Mouse (Mus musculus): Measurements from ENCODE around the gene Kcnj14. TPM values are rescaled to one million over a fixed set of nuclear protein-coding genes. Genes with fewer than 3 reads are reported as not detected.

Kcnj14 gene
- total RNA-seq (2021) = under 1 TPM; 0.67 to 0.98 TPM

- no peak for DNase-seq
- intact Hi-C loops (cut with DNase I) = no loop called here
These were observed at the start of gene Kcnj14 for GRCm38 (mm10) chr7:45824598-45824997. Kcnj14 (minus strand) TSS chr7:45824782.

GRCm38 (mm10) chr7:45873061-45873947 is 48.7 kb upstream of the Kcnj14 start:
- intact Hi-C loops (cut with DNase I) = loop anchor here (1.0 to 2.0 kb wide), 2 partner anchors 24 to 135 kb away; no protein-coding TSS in a partner anchor

GRCm38 (mm10) chr7:45872624-45873023 is 48.0 kb upstream of the Kcnj14 start, which contains the start of gene Kdelr1:
Kdelr1 (plus strand) TSS chr7:45872772.
- DNase-seq = peak; percentile 91 to 93
- intact Hi-C loops (cut with DNase I) = loop anchor here (1.0 to 2.0 kb wide), 4 partner anchors 25 to 136 kb away; no protein-coding TSS in a partner anchor

More at GRCm38 (mm10) chr7:45873061-45873947, 48.7 kb upstream of the Kcnj14 start:
- DNase-seq = peak; percentile 67 to 81

GRCm38 (mm10) chr7:45870282-45871058 is 45.9 kb upstream of the Kcnj14 start:
- intact Hi-C loops (cut with DNase I) = no loop called here
- no peak for DNase-seq

- intact Hi-C loops (cut with DNase I) = loop anchor here (10.0 kb wide), 1 partner anchor 1055 kb away; no protein-coding TSS in a partner anchor
These were observed 45.2 kb upstream of the Kcnj14 start for GRCm38 (mm10) chr7:45869787-45870186.

GRCm38 (mm10) chr7:45869107-45869670 is 44.6 kb upstream of the Kcnj14 start:
- no peak for DNase-seq
- intact Hi-C loops (cut with DNase I) = loop anchor here (10.0 kb wide), 1 partner anchor 1056 kb away; no protein-coding TSS in a partner anchor

More at GRCm38 (mm10) chr7:45869787-45870186, 45.2 kb upstream of the Kcnj14 start:
- DNase-seq = peak in 1 of 2 experiments; percentile 10

GRCm38 (mm10) chr7:45867871-45868270 is 43.3 kb upstream of the Kcnj14 start:
- DNase-seq = no peak
- intact Hi-C loops (cut with DNase I) = loop anchor here (10.0 kb wide), 1 partner anchor 1057 kb away; no protein-coding TSS in a partner anchor

GRCm38 (mm10) chr7:45865925-45866910 is 41.6 kb upstream of the Kcnj14 start:
- peak; percentile 92 for DNase-seq
- intact Hi-C loops (cut with DNase I) = loop anchor here (2.0 to 10.0 kb wide), 2 partner anchors 35 to 1059 kb away; partner anchors contain the start of gene Grwd1

GRCm38 (mm10) chr7:45864435-45864834 is 39.9 kb upstream of the Kcnj14 start:
- no peak for DNase-seq
- intact Hi-C loops (cut with DNase I) = loop anchor here (2.0 to 10.0 kb wide), 2 partner anchors 34 to 1060 kb away; partner anchors contain the start of gene Grwd1

- DNase-seq = no peak
- intact Hi-C loops (cut with DNase I) = loop anchor here (10.0 kb wide), 1 partner anchor 1062 kb away; no protein-coding TSS in a partner anchor
These were observed 38.2 kb upstream of the Kcnj14 start for GRCm38 (mm10) chr7:45862804-45863203.

GRCm38 (mm10) chr7:45859008-45859407 is 34.4 kb upstream of the Kcnj14 start:
- intact Hi-C loops (cut with DNase I) = no loop called here
- no peak for DNase-seq

GRCm38 (mm10) chr7:45856950-45857901 is 32.6 kb upstream of the Kcnj14 start:
- intact Hi-C loops (cut with DNase I) = no loop called here
- no peak for DNase-seq

- intact Hi-C loops (cut with DNase I) = no loop called here
- DNase-seq = no peak
These were observed 28.5 kb upstream of the Kcnj14 start for GRCm38 (mm10) chr7:45853089-45853488.

- intact Hi-C loops (cut with DNase I) = no loop called here
- DNase-seq = no peak
These were observed 26.1 kb upstream of the Kcnj14 start for GRCm38 (mm10) chr7:45850661-45851060.

GRCm38 (mm10) chr7:45848447-45849027 is 24.0 kb upstream of the Kcnj14 start:
- intact Hi-C loops (cut with DNase I) = no loop called here
- DNase-seq = no peak

- no peak for DNase-seq
These were observed 18.6 kb upstream of the Kcnj14 start for GRCm38 (mm10) chr7:45842950-45843744.

GRCm38 (mm10) chr7:45833924-45834323 is 9.3 kb upstream of the Kcnj14 start:
- DNase-seq = no peak
- intact Hi-C loops (cut with DNase I) = no loop called here

More at GRCm38 (mm10) chr7:45842950-45843744, 18.6 kb upstream of the Kcnj14 start:
- intact Hi-C loops (cut with DNase I) = no loop called here

All from heart, postnatal 36 days (tissue).